Mouse (Mus musculus) G1E (cell line): ENCODE data around the gene Tex22. TPM values are rescaled to one million over a fixed set of nuclear protein-coding genes. Genes with fewer than 3 reads are reported as not detected.

Experiments used
- ATAC-seq: 2 replicates; pipeline ENCODE4 v1.8.0; 2016; ENCODE audit warnings: mild to moderate bottlenecking; ENCODE audit not compliant: insufficient number of reproducible peaks, poor library complexity, low FRiP score, severe bottlenecking; ENCODE audit errors: extremely low read depth
- DNase-seq: peaks from one replicate; pipeline ENCODE4 v3.0.0; 2012; ENCODE audit warnings: low spot score
- H3K27me3 ChIP-seq: 2 replicates; pipeline ENCODE4 v1.6.1; 2012; ENCODE audit warnings: mild to moderate bottlenecking, low read length, inconsistent platforms; ENCODE audit not compliant: insufficient read depth
- H3K36me3 ChIP-seq: replicated peaks from 2 replicates; pipeline ENCODE3; 2012; ENCODE audit warnings: mild to moderate bottlenecking, inconsistent platforms
- H3K4me1 ChIP-seq: 2 replicates; pipeline ENCODE4 v1.6.1; 2012; ENCODE audit warnings: low read depth, low read length, inconsistent platforms, mixed read lengths; ENCODE audit not compliant: insufficient read depth
- H3K4me3 ChIP-seq: 2 replicates; pipeline ENCODE4 v1.5.1; 2012; ENCODE audit warnings: low read depth, mild to moderate bottlenecking, inconsistent platforms, low read length, moderate library complexity, mixed read lengths
- H3K9me3 ChIP-seq: replicated peaks from 2 replicates; pipeline ENCODE4 v1.6.1; 2012; ENCODE audit warnings: inconsistent platforms
- CTCF ChIP-seq: IDR thresholded peaks from 2 replicates; pipeline ENCODE4 v1.5.1; 2012; ENCODE audit warnings: low read depth, low read length, inconsistent platforms, mixed read lengths
- GATA1 ChIP-seq: IDR thresholded peaks from 2 replicates; pipeline ENCODE4 v1.6.1; 2012; ENCODE audit warnings: borderline replicate concordance, low read length, inconsistent platforms, mixed read lengths
- GATA2 ChIP-seq: IDR thresholded peaks from 2 replicates; pipeline ENCODE4 v1.6.1; 2012; ENCODE audit warnings: low read depth, low read length, inconsistent platforms, borderline replicate concordance
- POLR2AphosphoS5 ChIP-seq: IDR thresholded peaks from 2 replicates; pipeline ENCODE4 v1.6.1; 2012; ENCODE audit warnings: low read depth, low read length, inconsistent platforms; ENCODE audit not compliant: insufficient replicate concordance
- TAL1 ChIP-seq: conservative IDR thresholded peaks from 2 replicates; pipeline ENCODE4 v1.6.1; 2012; ENCODE audit warnings: low read depth, low read length, inconsistent platforms, mixed read lengths
- polyA plus RNA-seq: library from polyadenylated mRNA; stranded (reverse); fragments of >175 nt; gene quantifications from 2 replicates; pipeline ENCODE4 v1.2.3, GENCODE M21; 2012
- total RNA-seq, 2 experiments: library from RNA; stranded (forward) in 1 of 2; stranded (reverse) in 1 of 2; fragments of 200-1000 nt in 1 of 2; fragments of >200 nt in 1 of 2; fragmentation: Nextera tagmentation in 1 of 2; gene quantifications; 2 replicates each; pipeline ENCODE4 v1.2.3; 2014 to 2017

The Tex22 gene
- total and polyA plus RNA-seq, 3 experiments = 0.38 TPM; not detected in 2

GRCm38 (mm10) chr12:113097749-113098281 lies 23.5 kb downstream of the Tex22 start, which contains the start of gene Mta1:
Mta1 (plus strand) TSS chr12:113098278.
- no peak; the same call in 1 of the 2 replicates for ATAC-seq
- peak within 1 kb of the TSS; percentile 78 for H3K4me3 ChIP-seq
- peaks cover 39% of the 10 kb centered on the region for H3K36me3 ChIP-seq
- H3K27me3 ChIP-seq = peaks cover 31% of the 10 kb centered on the region
- H3K4me1 ChIP-seq = peaks cover 52% of the 10 kb centered on the region
- peak; percentile 91 for DNase-seq
- TF ChIP-seq TAL1 = no peak
- no peak for TF ChIP-seq GATA1
- TF ChIP-seq POLR2AphosphoS5 = no peak
- no peak for TF ChIP-seq CTCF
- TF ChIP-seq GATA2 = no peak
- no peaks in the 10 kb centered on the region for H3K9me3 ChIP-seq

- Histone ChIP-seq H3K27me3 (peaks cover 27% of the 10 kb centered on the region), H3K36me3 (peaks cover 48% of the 10 kb centered on the region), H3K4me3 (peak overlapping the region; percentile 78), H3K4me1 (peaks cover 60% of the 10 kb centered on the region), H3K9me3 (no peaks in the 10 kb centered on the region)
- ATAC-seq (no peak), DNase-seq (peak; percentile 70)
- TF ChIP-seq CTCF (no peak), TAL1 (no peak), GATA1 (no peak), POLR2AphosphoS5 (no peak), GATA2 (no peak)
Observed at GRCm38 (mm10) chr12:113098530-113099151, 24.3 kb downstream of the Tex22 start.

- 0 out of 2 replicates have a peak, but pooled peaks cover 5% of the 10 kb centered on the region for H3K9me3 ChIP-seq
- H3K4me1 ChIP-seq = peaks cover 70% of the 10 kb centered on the region
- peak; percentile 66 for DNase-seq
- ATAC-seq = peak; percentile 11; the same call in 1 of the 2 replicates
- peak overlapping the region; percentile 78 for H3K4me3 ChIP-seq
- H3K36me3 ChIP-seq = peaks cover 58% of the 10 kb centered on the region
- TF ChIP-seq GATA1 = no peak
- no peak for TF ChIP-seq TAL1
- no peak for TF ChIP-seq CTCF
- no peak for TF ChIP-seq GATA2
- no peak for TF ChIP-seq POLR2AphosphoS5
- H3K27me3 ChIP-seq = peaks cover 27% of the 10 kb centered on the region
Observed at GRCm38 (mm10) chr12:113099470-113100237, 25.4 kb downstream of the Tex22 start.

- peaks cover 67% of the 10 kb centered on the region for H3K36me3 ChIP-seq
- H3K4me3 ChIP-seq = peak overlapping the region; percentile 78; the same call in 1 of the 2 replicates
- ATAC-seq = no peak
- no peak for DNase-seq
- H3K9me3 ChIP-seq = peaks cover 6% of the 10 kb centered on the region
- no peak for TF ChIP-seq GATA1
- 0 out of 2 replicates have a peak, but pooled peaks have one; percentile 33 for TF ChIP-seq POLR2AphosphoS5
- peaks cover 19% of the 10 kb centered on the region for H3K27me3 ChIP-seq
- H3K4me1 ChIP-seq = peaks cover 77% of the 10 kb centered on the region
Observed at GRCm38 (mm10) chr12:113100448-113101076, 26.3 kb downstream of the Tex22 start.

- no peak for DNase-seq
- Histone ChIP-seq H3K4me1 (peaks cover 85% of the 10 kb centered on the region), H3K4me3 (peak overlapping the region; percentile 13; the same call in 1 of the 2 replicates), H3K27me3 (peaks cover 11% of the 10 kb centered on the region), H3K36me3 (peaks cover 75% of the 10 kb centered on the region), H3K9me3 (peaks cover 11% of the 10 kb centered on the region)
- ATAC-seq = no peak
- TF ChIP-seq GATA1 (no peak), TAL1 (no peak), GATA2 (no peak), CTCF (no peak), POLR2AphosphoS5 (no peak)
Observed at GRCm38 (mm10) chr12:113101251-113101960, 27.1 kb downstream of the Tex22 start.
